In genomic region chr2:60842976-60843375, GRCm38 (mm10) we compare ENCODE assay signal across 8 mouse cellular contexts.
DNase-seq lines count a peak whose midpoint lies in the region; ATAC-seq and TF ChIP-seq lines count a peak whose summit lies in the region.

No protein-coding gene starts in this region.

- H3K27me3 ChIP-seq in lung, embryonic 14.5 days (ENCODE audit: insufficient read depth, low read length), result no peaks in the 10 kb centered on the region

- H3K4me2 ChIP-seq in lung, embryonic 14.5 days, result no peak overlapping the region

- no peak for TF ChIP-seq CTCF in lung, embryonic 14.5 days (IDR thresholded peaks at IDR 0.05; ENCODE audit: low read depth)
- TF ChIP-seq CTCF in lung, adult 2 months (IDR thresholded peaks at IDR 0.05; ENCODE audit: insufficient read depth, low read length), result no peak

- ATAC-seq in CD4-positive, CD25-positive, alpha-beta regulatory T cell, adult 4 months, result no peak
- peak; percentile 63 for ATAC-seq in lung, embryonic 14.5 days (ENCODE audit: insufficient read depth)
- peak; percentile 90 for ATAC-seq in monocyte, adult 5-6 weeks (replicated peaks; ENCODE audit: insufficient number of reproducible peaks, low FRiP score, low TSS enrichment, poor library complexity, severe bottlenecking)

- WGBS in lung, embryonic 14.5 days, result 27% methylated on average over 4 of the region's 4 CpGs
- 13% methylated on average over 4 of the region's 4 CpGs for WGBS in lung, adult 2 months

- no peak overlapping the region for H3K4me3 ChIP-seq in lung, embryonic 14.5 days (ENCODE audit: low read depth, low read length)
- no peak overlapping the region for H3K4me3 ChIP-seq in lung, adult 2 months (replicated peaks; ENCODE audit: extremely low read depth, low read depth, low read length)

- H3K36me3 ChIP-seq in lung, embryonic 14.5 days (ENCODE audit: insufficient read depth), result peaks cover 19% of the 10 kb centered on the region; the same call in 1 of the 2 replicates

- DNase-seq in CD4-positive, CD25-positive, alpha-beta regulatory T cell, adult 2 months (ENCODE audit: low read depth, low spot score), result peak; percentile 17
- DNase-seq in lung, embryonic 14.5 days, result peak; percentile 72
- no peak for DNase-seq in lung, adult 2 months
- DNase-seq in fibroblast of lung, adult 2 months (ENCODE audit: low read depth), result peak; percentile 34
- no peak for DNase-seq in left cerebral cortex, postnatal 10 days (ENCODE audit: extremely low spot score in 1 of 2, low spot score in 2 of 2)
- DNase-seq in layer of hippocampus, postnatal 36 days, result no peak

- H3K9me3 ChIP-seq in lung, embryonic 14.5 days (ENCODE audit: low read depth, low read length), result no peaks in the 10 kb centered on the region

- H3K27ac ChIP-seq in lung, embryonic 14.5 days (ENCODE audit: low read depth), result peak overlapping the region; percentile 64; the same call in 1 of the 2 replicates

- intact Hi-C loops in left cerebral cortex, postnatal 10 days (cut with DNase I), result no loop called here

- peaks cover 10% of the 10 kb centered on the region for H3K4me1 ChIP-seq in lung, embryonic 14.5 days (ENCODE audit: insufficient read depth)
- peaks cover 39% of the 10 kb centered on the region for H3K4me1 ChIP-seq in lung, adult 2 months (ENCODE audit: control insufficient read depth, insufficient read depth, low read length)

- H3K9ac ChIP-seq in lung, embryonic 14.5 days, result no peak overlapping the region

- TF ChIP-seq POLR2A in lung, adult 2 months (IDR thresholded peaks at IDR 0.05; ENCODE audit: borderline replicate concordance, extremely low read depth, low read depth, low read length), result no peak

Comparison
In these comparisons a context has a peak if more than half of its experiments do, and no peak if none do; other contexts are left out.
1. DNase-seq: peak in CD4-positive, CD25-positive, alpha-beta regulatory T cell, adult 2 months (single experiment), lung, embryonic 14.5 days (single experiment) and fibroblast of lung, adult 2 months (single experiment); none in lung, adult 2 months (single experiment), left cerebral cortex, postnatal 10 days (0 of 2) and layer of hippocampus, postnatal 36 days (0 of 2).